Mouse (Mus musculus) C2C12 (cell line): ENCODE measurements around the gene Efcab5.

Source experiments
- CEBPB ChIP-seq: IDR thresholded peaks from one replicate; pipeline ENCODE4 v1.6.1; 2011; ENCODE audit warnings: low read depth, mild to moderate bottlenecking, control low read depth, moderate library complexity
- CTCF ChIP-seq: IDR thresholded peaks from one replicate; pipeline ENCODE4 v1.5.1; 2011; ENCODE audit not compliant: control insufficient read depth, insufficient read depth, insufficient read length

DNA sequence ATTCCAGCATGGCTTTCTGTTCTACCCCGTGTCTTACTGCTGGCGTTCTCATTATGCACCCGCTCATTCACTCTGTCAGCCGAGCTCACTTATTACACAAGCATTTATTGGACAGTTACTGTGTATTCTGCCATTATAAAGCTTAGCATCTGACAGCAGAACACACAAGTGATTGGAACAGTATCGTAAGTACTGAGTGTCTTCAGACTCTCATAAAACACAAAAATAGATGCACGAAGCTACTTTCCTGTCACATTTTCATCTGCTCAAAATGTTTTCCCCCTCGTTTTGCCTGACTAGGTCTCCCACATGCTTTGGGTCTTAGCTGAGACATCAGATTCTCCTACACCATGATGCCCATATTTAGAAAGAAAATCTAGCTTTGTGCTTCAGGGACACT, 14.2 kb downstream of the Efcab5 start:
- TF ChIP-seq CTCF (no peak), CEBPB (no peak)
